Mouse (Mus musculus): ENCODE measurements around the gene Fgfr2.

GRCm38 (mm10) chr7:131743193-131743592 lies 1380.0 kb downstream of the Fgfr2 start:
- TF ChIP-seq CTCF (IDR thresholded peaks at IDR 0.05; ENCODE audit: borderline replicate concordance, insufficient read depth, low read length), result no peak
- TF ChIP-seq POLR2A (IDR thresholded peaks at IDR 0.05; ENCODE audit: low read depth, low read length), result no peak
